Mouse (Mus musculus) ES-Bruce4 (cell line): ENCODE results near the gene Dedd2. TPM values are rescaled to one million over a fixed set of nuclear protein-coding genes. Genes with fewer than 3 reads are reported as not detected.

Source experiments
- H3K27ac ChIP-seq: 2 replicates; pipeline ENCODE4 v1.5.1; 2012; ENCODE audit warnings: low read length, inconsistent platforms; ENCODE audit not compliant: insufficient read depth
- H3K27me3 ChIP-seq: 2 replicates; pipeline ENCODE4 v1.6.1; 2012; ENCODE audit warnings: mild to moderate bottlenecking, low read length, inconsistent platforms; ENCODE audit not compliant: control insufficient read depth, poor library complexity, insufficient read depth, severe bottlenecking
- H3K36me3 ChIP-seq: 2 replicates; pipeline ENCODE4 v1.6.1; 2012; ENCODE audit warnings: inconsistent platforms, mild to moderate bottlenecking, low read length, moderate library complexity; ENCODE audit not compliant: control insufficient read depth, poor library complexity, insufficient read depth, severe bottlenecking
- H3K4me1 ChIP-seq: one replicate; pipeline ENCODE4 v1.8.1; 2011; ENCODE audit warnings: low read length; ENCODE audit not compliant: control insufficient read depth, insufficient read depth
- H3K4me3 ChIP-seq: 2 replicates; pipeline ENCODE4 v1.5.1; 2011; ENCODE audit warnings: low read depth, mild to moderate bottlenecking, low read length
- H3K9ac ChIP-seq: 2 replicates; pipeline ENCODE4 v1.6.1; 2012; ENCODE audit warnings: low read depth, mild to moderate bottlenecking, inconsistent platforms; ENCODE audit not compliant: poor library complexity, severe bottlenecking
- H3K9me3 ChIP-seq: replicated peaks from 2 replicates; pipeline ENCODE4 v1.6.1; 2012; ENCODE audit warnings: mild to moderate bottlenecking, low read length, inconsistent platforms; ENCODE audit not compliant: control insufficient read depth, poor library complexity, insufficient read depth, severe bottlenecking
- CTCF ChIP-seq: IDR thresholded peaks from one replicate; pipeline ENCODE4 v1.8.1; 2011; ENCODE audit warnings: low read depth, low read length
- EP300 ChIP-seq: IDR thresholded peaks from 2 replicates; pipeline ENCODE4 v1.6.1; 2011; ENCODE audit warnings: low read depth, low read length; ENCODE audit not compliant: insufficient read depth
- POLR2A ChIP-seq: IDR thresholded peaks from one replicate; pipeline ENCODE4 v1.8.1; 2011; ENCODE audit warnings: low read length; ENCODE audit not compliant: insufficient read depth
- polyA plus RNA-seq: library from polyadenylated mRNA; stranded (reverse); fragments of >200 nt; gene quantifications from 2 replicates; pipeline ENCODE4 v1.2.4, GENCODE M21; 2011; ENCODE audit warnings: low read depth; ENCODE audit not compliant: missing spikeins, insufficient read depth, insufficient read length

Gene Dedd2
- polyA plus RNA-seq, result 9.6 and 10.2 TPM in 2 replicates

DNA sequence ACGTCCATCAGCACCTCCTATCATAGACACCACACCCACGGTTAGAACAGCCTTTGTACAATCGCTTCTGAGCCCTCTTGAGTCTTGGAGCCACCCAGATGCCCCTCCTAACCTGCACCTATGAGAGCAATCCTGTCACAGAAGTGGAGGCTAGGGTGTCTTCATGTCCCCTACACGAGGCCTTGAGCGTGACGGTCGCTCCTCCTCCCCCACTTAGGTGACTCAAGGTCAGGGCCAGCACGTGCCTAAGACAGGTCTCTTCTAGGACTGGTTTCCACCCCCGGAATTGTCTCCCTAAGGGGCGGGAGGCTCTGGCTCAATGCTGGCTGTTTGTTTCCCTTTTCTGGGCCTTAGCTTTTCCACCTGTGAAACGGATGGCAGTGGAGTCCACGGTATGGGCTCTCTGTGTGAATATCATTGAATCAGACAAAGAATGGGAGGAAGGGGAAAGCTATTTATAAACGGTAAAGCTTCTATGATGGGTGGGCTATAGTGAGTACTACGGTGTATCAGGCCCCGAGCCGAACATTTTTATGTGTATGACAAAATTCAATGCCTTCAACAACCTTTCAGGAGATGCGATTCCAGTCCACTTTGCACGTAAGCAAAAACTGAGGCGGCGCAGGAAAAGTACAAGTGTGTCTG lies at the start of gene Dedd2:
Gene Dedd2, minus strand, starts transcription at position 159 of the 645 bp plus-strand sequence.
- peak within 1 kb of the TSS; percentile 87 for H3K4me3 ChIP-seq
- H3K9ac ChIP-seq, result peak within 1 kb of the TSS; percentile 59
- H3K27me3 ChIP-seq, result no peaks in the 10 kb centered on the region
- H3K27ac ChIP-seq, result peak within 1 kb of the TSS; percentile 55
- H3K36me3 ChIP-seq, result no peaks in the 10 kb centered on the region; the same call in 1 of the 2 replicates
- TF ChIP-seq CTCF (no peak), EP300 (no peak), POLR2A (no peak)
- peaks cover 4% of the 10 kb centered on the region for H3K4me1 ChIP-seq
- H3K9me3 ChIP-seq, result no peaks in the 10 kb centered on the region

DNA sequence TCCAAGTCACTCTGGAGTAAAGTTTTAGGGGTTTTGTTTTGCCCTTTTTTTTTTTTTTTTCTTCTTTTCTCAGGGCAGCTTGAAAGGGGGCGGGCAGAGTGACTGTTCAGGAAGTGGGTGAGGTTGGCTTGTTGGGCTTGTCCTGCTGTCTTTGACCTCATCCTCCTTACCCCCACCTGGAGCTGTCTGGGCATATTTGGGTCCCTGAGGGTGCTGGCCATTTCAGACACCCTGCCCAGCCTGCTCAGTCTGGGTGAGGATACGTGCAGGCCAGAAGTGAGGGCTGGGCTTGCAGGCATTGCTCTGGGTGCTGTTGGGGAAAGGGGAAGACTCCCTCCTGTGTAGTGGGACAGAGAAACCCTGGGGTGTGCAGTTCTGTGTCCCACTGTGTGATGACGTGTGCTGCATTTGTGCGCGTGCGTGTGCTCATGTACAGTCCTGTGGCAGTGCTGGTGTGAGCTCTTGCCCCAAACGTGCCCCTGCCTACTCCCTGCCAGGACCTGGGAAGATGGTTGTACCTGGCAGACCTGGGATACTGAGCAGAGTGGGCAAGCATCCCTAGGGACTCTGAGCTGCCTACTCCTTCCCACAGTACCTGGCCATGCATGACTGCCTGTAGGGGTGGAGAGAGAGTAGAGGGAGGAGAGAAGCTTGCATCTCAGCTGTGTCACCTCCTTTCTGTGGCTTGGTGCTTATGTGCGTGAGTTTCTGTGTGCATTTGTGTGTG lies 49.3 kb upstream of the Dedd2 start:
- H3K36me3 ChIP-seq, result no peaks in the 10 kb centered on the region
- H3K9ac ChIP-seq, result peak overlapping the region; percentile 82; the same call in 1 of the 2 replicates
- peaks cover 4% of the 10 kb centered on the region for H3K4me1 ChIP-seq
- no peak overlapping the region for H3K4me3 ChIP-seq
- TF ChIP-seq EP300 (no peak), POLR2A (no peak), CTCF (no peak)
- no peaks in the 10 kb centered on the region for H3K9me3 ChIP-seq
- no peak overlapping the region for H3K27ac ChIP-seq
- H3K27me3 ChIP-seq, result no peaks in the 10 kb centered on the region

DNA sequence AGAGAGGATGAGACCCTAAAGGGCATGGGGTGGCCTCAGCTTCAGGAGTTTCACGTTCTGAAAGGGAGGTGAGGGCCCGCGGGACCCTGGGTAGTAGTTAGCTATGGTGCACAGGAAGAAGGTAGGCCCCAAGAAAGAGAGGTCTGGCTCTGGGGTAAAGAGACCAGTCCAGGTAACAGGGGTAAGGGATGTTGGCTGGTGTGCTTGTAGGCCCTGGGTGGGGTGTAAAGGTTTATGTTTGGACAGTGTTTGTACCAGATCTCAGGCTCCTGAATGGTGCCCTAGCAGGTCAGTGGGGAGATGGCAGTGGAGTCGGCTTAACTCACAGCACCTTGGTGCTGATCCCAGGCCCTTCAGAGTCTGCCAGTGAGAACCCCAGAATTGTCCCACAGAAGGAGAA lies 48.6 kb upstream of the Dedd2 start:
- TF ChIP-seq EP300 (no peak), CTCF (no peak), POLR2A (no peak)
- no peaks in the 10 kb centered on the region for H3K9me3 ChIP-seq
- peaks cover 4% of the 10 kb centered on the region for H3K4me1 ChIP-seq
- no peaks in the 10 kb centered on the region for H3K27me3 ChIP-seq
- H3K4me3 ChIP-seq, result peak overlapping the region; percentile 78
- H3K27ac ChIP-seq, result no peak overlapping the region
- H3K36me3 ChIP-seq, result no peaks in the 10 kb centered on the region
- peak overlapping the region; percentile 82 for H3K9ac ChIP-seq

DNA sequence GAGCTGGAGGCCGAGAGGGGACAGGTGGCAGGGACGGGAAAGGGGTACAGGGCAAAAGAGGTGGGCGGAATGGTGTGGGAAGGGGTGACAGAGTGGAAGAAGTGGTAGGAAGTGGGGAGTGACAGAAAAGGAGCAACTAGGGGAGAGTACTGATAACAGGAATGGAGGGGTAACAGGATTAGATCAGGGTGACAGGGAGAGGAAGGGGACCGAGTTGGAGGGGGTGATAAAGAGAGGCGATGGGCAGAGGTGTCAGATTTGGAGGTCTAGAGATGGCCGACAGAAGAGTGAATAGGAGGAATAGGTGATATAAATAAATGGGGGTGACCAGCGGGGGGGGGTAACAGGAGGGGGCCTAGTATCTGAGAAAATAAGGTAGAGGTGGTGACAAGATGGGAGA lies 48.2 kb upstream of the Dedd2 start:
- TF ChIP-seq CTCF (no peak), POLR2A (no peak)
- no peaks in the 10 kb centered on the region for H3K27me3 ChIP-seq
- no peaks in the 10 kb centered on the region for H3K9me3 ChIP-seq
- peak overlapping the region; percentile 82 for H3K9ac ChIP-seq
- no peaks in the 10 kb centered on the region for H3K36me3 ChIP-seq
- peak overlapping the region; percentile 10; the same call in 1 of the 2 replicates for H3K27ac ChIP-seq
- peaks cover 4% of the 10 kb centered on the region for H3K4me1 ChIP-seq
- peak overlapping the region; percentile 78 for H3K4me3 ChIP-seq

DNA sequence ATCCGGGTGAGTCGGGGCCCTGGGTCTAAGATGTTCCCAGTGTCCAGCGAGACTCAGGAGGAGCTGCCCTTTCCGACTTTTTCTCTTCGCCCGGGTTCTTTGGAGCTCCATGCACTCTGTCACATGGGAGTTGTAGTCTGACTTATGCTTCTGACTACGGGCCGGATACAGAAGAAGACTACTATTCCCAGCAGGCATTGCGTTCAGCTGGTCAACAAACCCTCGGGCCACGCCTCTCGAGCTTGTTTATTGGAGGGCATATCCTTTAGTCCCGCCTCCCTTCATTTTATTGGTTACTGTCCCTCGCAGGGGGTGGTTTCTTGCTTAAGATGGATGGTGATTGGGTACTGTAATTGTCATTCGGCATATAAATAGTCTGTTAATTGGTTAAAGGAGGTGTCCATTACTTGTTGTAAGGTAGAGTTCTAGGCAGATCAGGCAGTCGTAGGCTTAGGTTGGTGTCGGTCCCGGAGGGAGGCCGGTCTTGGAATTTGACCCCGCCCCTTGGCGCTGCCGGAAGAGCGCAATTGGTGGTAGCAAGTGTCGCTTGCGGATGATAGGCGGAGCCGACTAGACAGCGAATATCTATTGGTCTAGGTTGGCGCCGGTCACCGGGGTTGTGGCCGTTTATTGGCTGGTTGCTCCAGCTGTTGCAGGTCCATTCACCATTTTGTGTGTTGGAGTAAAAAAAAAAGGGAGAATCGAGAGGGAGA lies 47.5 kb upstream of the Dedd2 start:
- H3K27me3 ChIP-seq, result no peaks in the 10 kb centered on the region
- H3K9me3 ChIP-seq, result no peaks in the 10 kb centered on the region
- no peaks in the 10 kb centered on the region for H3K36me3 ChIP-seq
- peak overlapping the region; percentile 86 for H3K9ac ChIP-seq
- TF ChIP-seq CTCF (no peak), POLR2A (no peak), EP300 (no peak)
- H3K27ac ChIP-seq, result peak overlapping the region; percentile 35
- peaks cover 4% of the 10 kb centered on the region for H3K4me1 ChIP-seq
- peak overlapping the region; percentile 78 for H3K4me3 ChIP-seq
